Mouse (Mus musculus) CH12.LX (cell line): ENCODE data around the gene Pdcd1lg2. TPM values are rescaled to one million over a fixed set of nuclear protein-coding genes. Genes with fewer than 3 reads are reported as not detected.

Source experiments
- DNase-seq: peaks from one replicate; pipeline ENCODE4 v3.0.0-alpha.2; 2013; ENCODE audit errors: extremely low read depth
- H3K27ac ChIP-seq: 2 replicates; pipeline ENCODE4 v1.5.1; 2012; ENCODE audit warnings: low read depth, mild to moderate bottlenecking, control low read depth, moderate library complexity; ENCODE audit not compliant: insufficient read depth
- H3K27me3 ChIP-seq: replicated peaks from 2 replicates; pipeline ENCODE3; 2012; ENCODE audit warnings: inconsistent platforms
- H3K36me3 ChIP-seq, 2 experiments: replicated peaks in 1 of 2; 2 replicates each; pipeline versions ENCODE3 to v1.6.1; 2012; ENCODE audit warnings: inconsistent platforms in 1 of 2, low read length in 1 of 2, mild to moderate bottlenecking in 1 of 2, mixed read lengths in 1 of 2, moderate library complexity in 1 of 2; ENCODE audit not compliant: control insufficient read depth in 1 of 2, insufficient read depth in 1 of 2
- H3K4me1 ChIP-seq, 2 experiments: 2 replicates each; pipeline ENCODE4 v1.6.1; 2012; ENCODE audit warnings: inconsistent platforms in 1 of 2, moderate library complexity in 1 of 2; ENCODE audit not compliant: insufficient read depth in 2 of 2, control insufficient read depth in 1 of 2
- H3K4me2 ChIP-seq: 2 replicates; pipeline ENCODE4 v1.6.1; 2012; ENCODE audit warnings: low read depth, mild to moderate bottlenecking, control low read depth; ENCODE audit not compliant: poor library complexity, insufficient read depth, severe bottlenecking
- H3K4me3 ChIP-seq, 3 experiments: fragments of 150-350 bp in 1 of 3; sonication (generic) in 1 of 3; replicated peaks in 1 of 3; 2 replicates each; pipeline versions ENCODE3 to v1.5.1; 2011 to 2012; ENCODE audit warnings: low read depth in 2 of 3, low read length in 2 of 3, mild to moderate bottlenecking in 2 of 3, moderate library complexity in 2 of 3, control low read depth in 1 of 3, improper control_type of control experiment in 1 of 3, inconsistent platforms in 1 of 3, mixed read lengths in 1 of 3; ENCODE audit not compliant: poor library complexity in 1 of 3
- H3K79me2 ChIP-seq: replicated peaks from 2 replicates; pipeline ENCODE4 v1.6.1; 2012; ENCODE audit warnings: mild to moderate bottlenecking, moderate library complexity; ENCODE audit not compliant: control insufficient read depth, poor library complexity, insufficient read depth, severe bottlenecking; ENCODE audit errors: extremely low read depth
- H3K9ac ChIP-seq: 2 replicates; pipeline ENCODE4 v1.6.1; 2012; ENCODE audit warnings: low read depth, mild to moderate bottlenecking, control low read depth, moderate library complexity; ENCODE audit not compliant: insufficient read depth
- H3K9me3 ChIP-seq: replicated peaks from 2 replicates; pipeline ENCODE3; 2012; ENCODE audit warnings: low read length, inconsistent platforms, mixed read lengths
- CHD2 ChIP-seq: IDR thresholded peaks from 2 replicates; pipeline ENCODE4 v1.6.1; 2011; ENCODE audit warnings: low read length, improper control_type of control experiment
- CTCF ChIP-seq, 2 experiments: IDR thresholded peaks in 1 of 2; conservative IDR thresholded peaks in 1 of 2; 2 replicates each; pipeline ENCODE4 v1.5.1; 2011 to 2012; ENCODE audit warnings: low read depth in 2 of 2, low read length in 2 of 2, improper control_type of control experiment in 1 of 2, inconsistent platforms in 1 of 2, mild to moderate bottlenecking in 1 of 2, moderate library complexity in 1 of 2
- E2F4 ChIP-seq: IDR thresholded peaks from 2 replicates; pipeline ENCODE4 v1.6.1; 2011; ENCODE audit warnings: low read depth, low read length, improper control_type of control experiment; ENCODE audit not compliant: insufficient replicate concordance
- GABPA ChIP-seq: IDR thresholded peaks from 2 replicates; pipeline ENCODE4 v1.6.1; 2012; ENCODE audit warnings: low read depth, low read length, improper control_type of control experiment, inconsistent platforms; ENCODE audit not compliant: insufficient replicate concordance
- JUN ChIP-seq: IDR thresholded peaks from 2 replicates; pipeline ENCODE4 v1.6.1; 2011; ENCODE audit warnings: low read depth, mild to moderate bottlenecking, low read length, improper control_type of control experiment, moderate library complexity; ENCODE audit not compliant: insufficient read depth
- JUND ChIP-seq: conservative IDR thresholded peaks from 2 replicates; pipeline ENCODE4 v1.6.1; 2011; ENCODE audit warnings: low read depth, low read length, improper control_type of control experiment
- KAT2A ChIP-seq: IDR thresholded peaks from 2 replicates; pipeline ENCODE4 v1.6.1; 2012; ENCODE audit warnings: low read length, improper control_type of control experiment, inconsistent platforms; ENCODE audit not compliant: insufficient replicate concordance
- MAFK ChIP-seq: IDR thresholded peaks from 2 replicates; pipeline ENCODE4 v1.6.1; 2011; ENCODE audit warnings: low read length, improper control_type of control experiment; ENCODE audit not compliant: insufficient replicate concordance
- MAX ChIP-seq: IDR thresholded peaks from 2 replicates; pipeline ENCODE4 v1.6.1; 2011; ENCODE audit warnings: low read length, improper control_type of control experiment
- MAZ ChIP-seq: IDR thresholded peaks from 2 replicates; pipeline ENCODE4 v1.6.1; 2012; ENCODE audit warnings: low read depth, mild to moderate bottlenecking, inconsistent platforms, low read length, improper control_type of control experiment, moderate library complexity
- MEF2A ChIP-seq: IDR thresholded peaks from 2 replicates; pipeline ENCODE4 v1.6.1; 2014; ENCODE audit warnings: low read depth, mild to moderate bottlenecking, inconsistent platforms, low read length, improper control_type of control experiment, borderline replicate concordance
- MYC ChIP-seq: IDR thresholded peaks from 2 replicates; pipeline ENCODE4 v1.6.1; 2011; ENCODE audit warnings: low read depth, mild to moderate bottlenecking, improper control_type of control experiment, low read length
- NELFE ChIP-seq: IDR thresholded peaks from 2 replicates; pipeline ENCODE4 v1.6.1; 2011; ENCODE audit warnings: low read depth, low read length, improper control_type of control experiment
- PAX5 ChIP-seq: IDR thresholded peaks from 2 replicates; pipeline ENCODE4 v1.6.1; 2012; ENCODE audit warnings: low read length, inconsistent platforms, mixed read lengths
- POLR2AphosphoS2 ChIP-seq: IDR thresholded peaks from 2 replicates; pipeline ENCODE4 v1.6.1; 2011; ENCODE audit warnings: low read depth, low read length, improper control_type of control experiment
- RCOR1 ChIP-seq: conservative IDR thresholded peaks from 2 replicates; pipeline ENCODE4 v1.6.1; 2012; ENCODE audit warnings: low read depth, mild to moderate bottlenecking, inconsistent platforms, low read length, improper control_type of control experiment
- SMC3 ChIP-seq: IDR thresholded peaks from 2 replicates; pipeline ENCODE4 v1.6.1; 2011; ENCODE audit warnings: low read depth, low read length, improper control_type of control experiment
- TBP ChIP-seq: conservative IDR thresholded peaks from 2 replicates; pipeline ENCODE4 v1.6.1; 2011; ENCODE audit warnings: low read depth, low read length, improper control_type of control experiment
- UBTF ChIP-seq: IDR thresholded peaks from 2 replicates; pipeline ENCODE4 v1.6.1; 2012; ENCODE audit warnings: low read depth, mild to moderate bottlenecking, inconsistent platforms, low read length, improper control_type of control experiment, moderate library complexity
- USF2 ChIP-seq: conservative IDR thresholded peaks from 2 replicates; pipeline ENCODE4 v1.6.1; 2011; ENCODE audit warnings: low read depth, low read length, improper control_type of control experiment
- ZC3H11A ChIP-seq: IDR thresholded peaks from 2 replicates; pipeline ENCODE4 v1.6.1; 2012; ENCODE audit warnings: low read depth, mild to moderate bottlenecking, inconsistent platforms, low read length, improper control_type of control experiment
- ZKSCAN1 ChIP-seq: IDR thresholded peaks from 2 replicates; pipeline ENCODE4 v1.6.1; 2012; ENCODE audit warnings: low read depth, inconsistent platforms, low read length, improper control_type of control experiment, borderline replicate concordance
- dilution Hi-C: fragments of 300-500 bp; cut with MboI; formaldehyde crosslinking; loops from 2 replicates; pipeline ENCODE4 v1.14.3; 2020; ENCODE audit warnings: low sequenced_read_pairs; ENCODE audit not compliant: extremely low pct_unique_long_range_greater_than_20kb, extremely low pct_ligation_motif_present
- in situ Hi-C: fragments of 300-500 bp; cut with MboI; formaldehyde crosslinking; loops from 3 replicates; pipeline ENCODE4 v1.14.3; 2019; ENCODE audit warnings: low sequenced_read_pairs, low pct_ligation_motif_present, low pct_unique_long_range_greater_than_20kb, mixed read lengths
- polyA plus RNA-seq: library from polyadenylated mRNA; unstranded; fragments of >175 nt; gene quantifications from 2 replicates; pipeline ENCODE4 v1.2.1, GENCODE M21; 2012; ENCODE audit warnings: low read depth; ENCODE audit not compliant: insufficient read length
- total RNA-seq, 2 experiments: library from RNA; depleted of rRNA; stranded (reverse); fragments of 300-350 nt in 1 of 2; fragments of >200 nt in 1 of 2; gene quantifications; 2 replicates each; pipeline ENCODE4 v1.2.3; 2012 to 2014

Pdcd1lg2 gene
- total and polyA plus RNA-seq, 3 experiments = 1.4 to 5.5 (median 1.7) TPM

- no peaks in the 10 kb centered on the region for H3K9me3 ChIP-seq
- in situ Hi-C loops = no loop called here
- no peak overlapping the region for H3K9ac ChIP-seq
- no peaks in the 10 kb centered on the region for H3K79me2 ChIP-seq
- no peak for DNase-seq
- dilution Hi-C loops = no loop called here
- H3K27me3 ChIP-seq = no peaks in the 10 kb centered on the region
- peaks cover 19 to 77% of the 10 kb centered on the region in 2 experiments for H3K4me1 ChIP-seq
- H3K4me3 ChIP-seq = no peak overlapping the region
- no peak overlapping the region for H3K4me2 ChIP-seq
- H3K27ac ChIP-seq = no peak overlapping the region
- no peak for TF ChIP-seq KAT2A
- TF ChIP-seq MAFK = 0 out of 2 replicates have a peak, but pooled peaks have one; percentile 7
- H3K36me3 ChIP-seq = no peaks in the 10 kb centered on the region
Measured at GRCm38 (mm10) chr19:29419506-29419905, 8.8 kb downstream of the Pdcd1lg2 start.

- Histone ChIP-seq H3K36me3 (no peaks in the 10 kb centered on the region), H3K4me1 (peaks cover 15 to 73% of the 10 kb centered on the region in 2 experiments), H3K9ac (no peak overlapping the region), H3K27me3 (no peaks in the 10 kb centered on the region), H3K27ac (no peak overlapping the region), H3K79me2 (no peaks in the 10 kb centered on the region), H3K9me3 (no peaks in the 10 kb centered on the region), H3K4me3 (no peak overlapping the region), H3K4me2 (no peak overlapping the region)
- TF ChIP-seq E2F4 (no peak), GABPA (no peak), JUN (no peak), MAZ (no peak), NELFE (no peak), USF2 (no peak), ZKSCAN1 (no peak), UBTF (no peak), MYC (no peak)
- DNase-seq = no peak
- dilution Hi-C loops (no loop called here), in situ Hi-C loops (loop anchor here (5.0 kb wide), 1 partner anchor 53 kb away; the partner anchor contains the start of genes Cd274 and Plgrkt)
Measured at GRCm38 (mm10) chr19:29419946-29420345, 9.2 kb downstream of the Pdcd1lg2 start.

GRCm38 (mm10) chr19:29420397-29420796 is 9.7 kb downstream of the Pdcd1lg2 start:
- no peaks in the 10 kb centered on the region for H3K9me3 ChIP-seq
- dilution Hi-C loops (no loop called here), in situ Hi-C loops (loop anchor here (5.0 kb wide), 1 partner anchor 53 kb away; the partner anchor contains the start of genes Cd274 and Plgrkt)
- H3K27me3 ChIP-seq = no peaks in the 10 kb centered on the region
- no peak for DNase-seq
- no peak overlapping the region for H3K4me3 ChIP-seq
- H3K36me3 ChIP-seq = no peaks in the 10 kb centered on the region
- no peak overlapping the region for H3K27ac ChIP-seq
- H3K9ac ChIP-seq = no peak overlapping the region
- no peak overlapping the region for H3K4me2 ChIP-seq
- H3K4me1 ChIP-seq = peaks cover 14 to 68% of the 10 kb centered on the region in 2 experiments
- no peaks in the 10 kb centered on the region for H3K79me2 ChIP-seq
- TF ChIP-seq MEF2A (no peak), SMC3 (no peak), NELFE (no peak), ZC3H11A (no peak), TBP (no peak), JUND (no peak), RCOR1 (no peak), GABPA (no peak), PAX5 (no peak), POLR2AphosphoS2 (no peak), CHD2 (no peak), MAX (no peak), UBTF (no peak), MYC (no peak), CTCF (conservative IDR thresholded peaks at IDR 0.05 in 1 of 2, IDR thresholded peaks at IDR 0.05 in 1 of 2; ENCODE audit: low read depth in 2 of 2, low read length in 2 of 2) (no peak)
